Mouse (Mus musculus) lung, postnatal 0 days (tissue): Measurements from ENCODE around the gene Uox. TPM values are rescaled to one million over a fixed set of nuclear protein-coding genes. Genes with fewer than 3 reads are reported as not detected.
A peak's percentile ranks its signal among the peaks of the same experiment; 100 is the strongest.

Experiments used
- ATAC-seq: fragments of 200-750 bp; cut with Nextera tagmentation; 2 replicates; pipeline ENCODE4 v1.8.0; 2017; ENCODE audit warnings: moderate library complexity
- DNase-seq: peaks from one replicate; pipeline ENCODE4 v3.0.0-alpha.2; 2016; ENCODE audit warnings: low spot score
- H3K27ac ChIP-seq: fragments of 300-500 bp; sonication (generic); 2 replicates; pipeline ENCODE4 v1.5.1; 2014; ENCODE audit warnings: antibody characterized with exemption, mild to moderate bottlenecking, low read length, mixed read lengths
- H3K27me3 ChIP-seq: fragments of 300-500 bp; sonication (generic); replicated peaks from 2 replicates; pipeline ENCODE4 v1.6.1; 2014; ENCODE audit warnings: low read length, mixed read lengths; ENCODE audit not compliant: insufficient read depth
- H3K36me3 ChIP-seq: fragments of 300-500 bp; sonication (generic); 2 replicates; pipeline ENCODE4 v1.6.1; 2014; ENCODE audit warnings: low read length, mixed read lengths; ENCODE audit not compliant: insufficient read depth
- H3K4me1 ChIP-seq: fragments of 300-500 bp; sonication (generic); 2 replicates; pipeline ENCODE4 v1.6.1; 2014; ENCODE audit warnings: antibody characterized with exemption, low read depth, low read length, mixed read lengths; ENCODE audit not compliant: insufficient read depth
- H3K4me2 ChIP-seq: fragments of 300-500 bp; sonication (generic); replicated peaks from 2 replicates; pipeline ENCODE4 v1.6.1; 2014; ENCODE audit warnings: low read depth, mild to moderate bottlenecking, low read length, moderate library complexity, mixed read lengths
- H3K4me3 ChIP-seq: fragments of 300-500 bp; sonication (generic); 2 replicates; pipeline ENCODE4 v1.5.1; 2014; ENCODE audit warnings: low read depth, low read length
- H3K9ac ChIP-seq: fragments of 300-500 bp; sonication (generic); replicated peaks from 2 replicates; pipeline ENCODE4 v1.6.1; 2014; ENCODE audit warnings: low read depth, mild to moderate bottlenecking
- H3K9me3 ChIP-seq: fragments of 300-500 bp; sonication (generic); 2 replicates; pipeline ENCODE4 v1.6.1; 2016; ENCODE audit warnings: low read length, mixed read lengths
- CTCF ChIP-seq: IDR thresholded peaks from 2 replicates; pipeline ENCODE4 v1.5.1; 2016; ENCODE audit warnings: antibody characterized with exemption, mild to moderate bottlenecking
- EP300 ChIP-seq: IDR thresholded peaks from 2 replicates; pipeline ENCODE4 v1.6.1; 2016; ENCODE audit warnings: antibody characterized with exemption, mild to moderate bottlenecking, control low read depth
- WGBS: fragments of 180-500 bp; shearing (Covaris S2); extraction: QIAGEN DNeasy Blood & Tissue Kit; methylation state at CpG from one replicate; pipeline ENCODE4 v1.1.7; 2014; 5-methylcytosine and 5-hydroxymethylcytosine counted together
- polyA plus RNA-seq: library from polyadenylated mRNA; unstranded; fragments of >200 nt; fragmentation: Nextera tagmentation; extraction: Ambion mirVana; gene quantifications from 2 replicates; pipeline ENCODE4 v1.2.1, GENCODE M21; 2015

The Uox gene
- polyA plus RNA-seq, 1 experiment from 2014 or later, result 0.63 TPM

- no peak overlapping the region for H3K9ac ChIP-seq
- no peak for TF ChIP-seq EP300
- no peak for TF ChIP-seq CTCF
- no peak for DNase-seq
These were observed 21.4 kb downstream of the Uox start for GRCm38 (mm10) chr3:146591601-146592000.

GRCm38 (mm10) chr3:146595440-146595839 lies 25.2 kb downstream of the Uox start:
- H3K36me3 ChIP-seq, result no peaks in the 10 kb centered on the region
- DNase-seq (no peak), ATAC-seq (no peak)
- H3K4me1 ChIP-seq, result no peaks in the 10 kb centered on the region
- no peak overlapping the region for H3K4me2 ChIP-seq
- no peak overlapping the region for H3K9ac ChIP-seq
- no peak overlapping the region for H3K27ac ChIP-seq
- no peak overlapping the region for H3K4me3 ChIP-seq
- no peaks in the 10 kb centered on the region for H3K27me3 ChIP-seq
- 72% methylated on average over 6 of the region's 6 CpGs for WGBS
- no peak for TF ChIP-seq EP300
- TF ChIP-seq CTCF, result no peak
- H3K9me3 ChIP-seq, result no peaks in the 10 kb centered on the region

More at GRCm38 (mm10) chr3:146591601-146592000, 21.4 kb downstream of the Uox start:
- WGBS, result 56% methylated on average over 2 of the region's 2 CpGs
- H3K4me1 ChIP-seq, result no peaks in the 10 kb centered on the region
- H3K9me3 ChIP-seq, result no peaks in the 10 kb centered on the region
- no peaks in the 10 kb centered on the region for H3K27me3 ChIP-seq
- H3K36me3 ChIP-seq, result no peaks in the 10 kb centered on the region
- no peak for ATAC-seq
- no peak overlapping the region for H3K4me2 ChIP-seq
- no peak overlapping the region for H3K4me3 ChIP-seq
- H3K27ac ChIP-seq, result no peak overlapping the region

GRCm38 (mm10) chr3:146596387-146596786 lies 26.2 kb downstream of the Uox start:
- ATAC-seq (no peak), DNase-seq (no peak)
- no peak overlapping the region for H3K27ac ChIP-seq
- no peak overlapping the region for H3K4me3 ChIP-seq
- no peak overlapping the region for H3K4me2 ChIP-seq
- H3K27me3 ChIP-seq, result no peaks in the 10 kb centered on the region
- TF ChIP-seq EP300 (no peak), CTCF (no peak)
- H3K9ac ChIP-seq, result no peak overlapping the region
- H3K9me3 ChIP-seq, result no peaks in the 10 kb centered on the region
- no peaks in the 10 kb centered on the region for H3K36me3 ChIP-seq
- no peaks in the 10 kb centered on the region for H3K4me1 ChIP-seq
- WGBS, result 78% methylated on average over 8 of the region's 8 CpGs

- ATAC-seq, result no peak
- no peaks in the 10 kb centered on the region for H3K27me3 ChIP-seq
- no peak overlapping the region for H3K27ac ChIP-seq
- H3K9me3 ChIP-seq, result no peaks in the 10 kb centered on the region
- no peak overlapping the region for H3K9ac ChIP-seq
- no peaks in the 10 kb centered on the region for H3K36me3 ChIP-seq
- 85% methylated on average over 7 of the region's 7 CpGs for WGBS
- no peak overlapping the region for H3K4me2 ChIP-seq
- TF ChIP-seq CTCF (no peak), EP300 (no peak)
- DNase-seq, result no peak
- no peaks in the 10 kb centered on the region for H3K4me1 ChIP-seq
- H3K4me3 ChIP-seq, result no peak overlapping the region
These were observed 26.6 kb downstream of the Uox start for GRCm38 (mm10) chr3:146596864-146597263.

- 38% methylated on average over 6 of the region's 6 CpGs for WGBS
- Histone ChIP-seq H3K4me2 (no peak overlapping the region), H3K27ac (no peak overlapping the region), H3K9me3 (no peaks in the 10 kb centered on the region), H3K4me3 (no peak overlapping the region), H3K27me3 (no peaks in the 10 kb centered on the region), H3K36me3 (no peaks in the 10 kb centered on the region), H3K9ac (no peak overlapping the region), H3K4me1 (no peaks in the 10 kb centered on the region)
- DNase-seq, result peak; percentile 24
- ATAC-seq, result no peak
- TF ChIP-seq EP300 (no peak), CTCF (no peak)
These were observed 28.2 kb downstream of the Uox start for GRCm38 (mm10) chr3:146598411-146598810.

GRCm38 (mm10) chr3:146599198-146599900 lies 29.1 kb downstream of the Uox start:
- ATAC-seq (no peak), DNase-seq (no peak)
- WGBS, result 81% methylated on average over 6 of the region's 6 CpGs
- Histone ChIP-seq H3K27ac (no peak overlapping the region), H3K36me3 (no peaks in the 10 kb centered on the region), H3K4me3 (no peak overlapping the region), H3K9ac (no peak overlapping the region), H3K9me3 (no peaks in the 10 kb centered on the region), H3K4me2 (no peak overlapping the region), H3K27me3 (no peaks in the 10 kb centered on the region), H3K4me1 (no peaks in the 10 kb centered on the region)
- no peak for TF ChIP-seq CTCF
- no peak for TF ChIP-seq EP300

- Histone ChIP-seq H3K27me3 (no peaks in the 10 kb centered on the region), H3K9ac (no peak overlapping the region), H3K4me3 (no peak overlapping the region), H3K36me3 (no peaks in the 10 kb centered on the region), H3K4me2 (no peak overlapping the region), H3K27ac (no peak overlapping the region), H3K9me3 (no peaks in the 10 kb centered on the region), H3K4me1 (no peaks in the 10 kb centered on the region)
- no peak for DNase-seq
- TF ChIP-seq EP300 (no peak), CTCF (no peak)
- no peak for ATAC-seq
- 58% methylated on average over 2 of the region's 2 CpGs for WGBS
These were observed 31.0 kb downstream of the Uox start for GRCm38 (mm10) chr3:146601205-146601604.
